9 mouse cellular contexts compared by ENCODE assay signal in the genomic region with DNA sequence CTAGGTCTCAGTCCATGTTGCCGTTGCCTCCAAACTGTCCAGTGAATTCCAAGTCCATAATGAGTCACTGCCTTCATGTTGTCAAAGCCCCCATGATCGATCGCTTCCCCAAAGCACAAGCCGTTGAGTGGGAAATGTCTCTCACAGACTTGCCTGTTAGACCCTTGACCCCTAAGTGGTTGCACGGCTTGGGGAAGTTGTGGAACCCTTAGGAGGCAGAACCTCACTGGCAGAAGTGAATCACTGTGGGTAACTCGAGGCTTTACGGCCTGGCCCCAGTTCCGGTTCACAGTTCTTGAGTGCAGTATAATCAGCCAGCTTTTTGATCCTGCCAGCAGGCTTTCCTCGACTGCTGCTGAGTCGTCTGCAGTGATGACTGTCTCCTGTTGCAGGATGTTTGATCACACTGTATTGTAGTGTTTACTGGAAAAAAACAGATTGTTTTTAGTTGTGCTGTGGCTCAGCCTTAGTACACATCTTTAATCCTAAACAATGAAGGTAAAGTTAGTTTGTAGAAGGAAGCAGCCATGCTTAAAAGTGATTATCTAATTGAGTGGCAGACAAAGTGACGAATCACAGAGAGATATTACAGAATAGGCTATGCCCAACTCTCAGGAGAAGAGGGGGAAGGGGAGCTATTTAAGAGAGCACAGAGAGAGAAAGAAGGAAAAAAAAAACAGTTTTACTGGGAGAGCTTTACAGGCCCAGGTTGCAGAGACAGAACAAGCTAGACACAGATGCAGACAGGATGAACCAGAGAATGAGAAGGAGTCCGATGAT. TPM values are rescaled to one million over a fixed set of nuclear protein-coding genes. Genes with fewer than 3 reads are reported as not detected.
A peak's percentile ranks its signal among the peaks of the same experiment; 100 is the strongest.
DNase-seq lines count a peak whose midpoint lies in the region; ATAC-seq lines count a peak whose summit lies in the region.
"Had no signal": no experiment of that assay in that cellular context is flagged by ENCODE, and none has a peak within 500 bp of the region (broad histone marks: within the 10 kb centered on the region; RNA-seq: fewer than 3 reads in every experiment).

No protein-coding gene starts in this region.

- WGBS in heart, embryonic 10.5 days, result 47% methylated on average over 12 of the region's 12 CpGs
- WGBS in heart, embryonic 12.5 days, result 43% methylated on average over 12 of the region's 12 CpGs
- WGBS in limb, embryonic 12.5 days, result 27% methylated on average over 12 of the region's 12 CpGs

- H3K4me2 ChIP-seq in heart, embryonic 12.5 days, result no peak overlapping the region
- no peak overlapping the region for H3K4me2 ChIP-seq in limb, embryonic 12.5 days
- H3K4me2 ChIP-seq: limb, embryonic 13.5 days had no signal

- H3K27me3 ChIP-seq in heart, embryonic 10.5 days (ENCODE audit: insufficient read depth, poor library complexity, severe bottlenecking), result no peaks in the 10 kb centered on the region
- no peaks in the 10 kb centered on the region for H3K27me3 ChIP-seq in heart, embryonic 12.5 days (replicated peaks)
- H3K27me3 ChIP-seq in limb, embryonic 12.5 days, result no peaks in the 10 kb centered on the region
- H3K27me3 ChIP-seq: limb, embryonic 13.5 days had no signal

- H3K4me1 ChIP-seq in heart, embryonic 10.5 days, result no peaks in the 10 kb centered on the region
- 0 out of 2 replicates have a peak, but pooled peaks cover 3% of the 10 kb centered on the region for H3K4me1 ChIP-seq in heart, embryonic 12.5 days (replicated peaks)
- peaks cover 16% of the 10 kb centered on the region for H3K4me1 ChIP-seq in limb, embryonic 12.5 days (replicated peaks)

- peak; percentile 74 for DNase-seq in heart, embryonic 10.5 days (ENCODE audit: low spot score)
- peak; percentile 11 for DNase-seq in thymus, postnatal 4 days
- no peak for DNase-seq in thymus, postnatal 0 days (ENCODE audit: low spot score)
- DNase-seq in ovary, postnatal 36 days (ENCODE audit: low spot score), result no peak
- DNase-seq in layer of hippocampus, postnatal 36 days, result no peak
- DNase-seq in adipocyte (ENCODE audit: low spot score), result no peak

- H3K4me3 ChIP-seq in heart, embryonic 10.5 days, result no peak overlapping the region
- no peak overlapping the region for H3K4me3 ChIP-seq in heart, embryonic 12.5 days
- no peak overlapping the region for H3K4me3 ChIP-seq in limb, embryonic 12.5 days (replicated peaks)
- H3K4me3 ChIP-seq: limb, embryonic 13.5 days had no signal

- ATAC-seq in heart, embryonic 12.5 days (ENCODE audit: insufficient number of reproducible peaks, low FRiP score), result no peak
- ATAC-seq in limb, embryonic 12.5 days (ENCODE audit: insufficient number of reproducible peaks, insufficient read depth, low FRiP score, low TSS enrichment, low read depth), result no peak

- no peak overlapping the region for H3K9ac ChIP-seq in heart, embryonic 12.5 days
- H3K9ac ChIP-seq in limb, embryonic 12.5 days (replicated peaks), result no peak overlapping the region
- H3K9ac ChIP-seq: limb, embryonic 13.5 days had no signal

- no peaks in the 10 kb centered on the region for H3K9me3 ChIP-seq in heart, embryonic 10.5 days
- H3K9me3 ChIP-seq in heart, embryonic 12.5 days (replicated peaks), result no peaks in the 10 kb centered on the region
- H3K9me3 ChIP-seq in limb, embryonic 12.5 days, result no peaks in the 10 kb centered on the region
- H3K9me3 ChIP-seq: limb, embryonic 13.5 days had no signal

- H3K27ac ChIP-seq in heart, embryonic 10.5 days, result peak overlapping the region; percentile 23; the same call in 1 of the 2 replicates
- H3K27ac ChIP-seq in heart, embryonic 12.5 days (ENCODE audit: poor library complexity, severe bottlenecking), result no peak overlapping the region
- peak overlapping the region; percentile 37; the same call in 1 of the 2 replicates for H3K27ac ChIP-seq in limb, embryonic 12.5 days
- H3K27ac ChIP-seq: limb, embryonic 13.5 days had no signal

- no peaks in the 10 kb centered on the region for H3K36me3 ChIP-seq in heart, embryonic 10.5 days
- no peaks in the 10 kb centered on the region for H3K36me3 ChIP-seq in heart, embryonic 12.5 days
- no peaks in the 10 kb centered on the region for H3K36me3 ChIP-seq in limb, embryonic 12.5 days
- H3K36me3 ChIP-seq: limb, embryonic 13.5 days had no signal

RNA-seq across cellular contexts. Expression of a gene that starts 34.2 kb away (rescaled TPM):
- 27.0 and 36.1 TPM in 2 replicates for polyA plus RNA-seq in heart, embryonic 10.5 days (2016; fragmentation: Nextera tagmentation; extraction: Ambion mirVana)
- polyA plus RNA-seq in heart, embryonic 12.5 days (2016; fragmentation: Nextera tagmentation; extraction: Ambion mirVana), result 32.4 and 33.0 TPM in 2 replicates
- 4.9 and 5.1 TPM in 2 replicates for polyA plus RNA-seq in thymus, postnatal 0 days (2015; fragmentation: Nextera tagmentation; extraction: Ambion mirVana)
- polyA plus RNA-seq in limb, embryonic 12.5 days (2016; fragmentation: Nextera tagmentation; extraction: Ambion mirVana), result 58.2 and 62.1 TPM in 2 replicates
- 100 to 1,000 TPM in 1 of 2 experiments, 10 to 100 TPM in 1; 91.6 to 115 TPM for total RNA-seq in layer of hippocampus, postnatal 36 days (2021)

Comparison
In these comparisons a context has a peak if more than half of its experiments do, and no peak if none do; other contexts are left out.
1. DNase-seq: peak in heart, embryonic 10.5 days (single experiment) and thymus, postnatal 4 days (single experiment); none in thymus, postnatal 0 days (single experiment), ovary, postnatal 36 days (single experiment), layer of hippocampus, postnatal 36 days (0 of 2) and adipocyte (single experiment).